Mouse (Mus musculus) MEL (cell line): ENCODE results near the gene Caly. TPM values are rescaled to one million over a fixed set of nuclear protein-coding genes. Genes with fewer than 3 reads are reported as not detected.
A peak's percentile ranks its signal among the peaks of the same experiment; 100 is the strongest.

Source experiments
- DNase-seq: peaks from one replicate; pipeline ENCODE4 v3.0.0; 2011; ENCODE audit warnings: low read depth, low spot score
- H3K27ac ChIP-seq: 2 replicates; pipeline ENCODE4 v1.5.1; 2012; ENCODE audit warnings: low read depth, mild to moderate bottlenecking, control low read depth, low read length, moderate library complexity; ENCODE audit not compliant: control insufficient read depth
- H3K27me3 ChIP-seq, 2 experiments: fragments of 150-350 bp in 1 of 2; sonication (generic) in 1 of 2; 2 replicates each; pipeline ENCODE4 v1.6.1; 2012; ENCODE audit warnings: low read length in 2 of 2, mild to moderate bottlenecking in 2 of 2, improper control_type of control experiment in 1 of 2, moderate library complexity in 1 of 2; ENCODE audit not compliant: insufficient read depth in 2 of 2, control insufficient read depth in 1 of 2
- H3K36me3 ChIP-seq, 2 experiments: 2 replicates each; pipeline ENCODE4 v1.6.1; 2012 to 2014; ENCODE audit warnings: low read length in 2 of 2, improper control_type of control experiment in 1 of 2, inconsistent platforms in 1 of 2, mild to moderate bottlenecking in 1 of 2; ENCODE audit not compliant: insufficient read depth in 2 of 2, control insufficient read depth in 1 of 2
- H3K4me1 ChIP-seq, 2 experiments: fragments of 150-350 bp in 1 of 2; sonication (generic) in 1 of 2; 2 replicates each; pipeline ENCODE4 v1.6.1; 2012; ENCODE audit warnings: low read length in 2 of 2, improper control_type of control experiment in 1 of 2, mild to moderate bottlenecking in 1 of 2; ENCODE audit not compliant: insufficient read depth in 2 of 2, control insufficient read depth in 1 of 2
- H3K4me3 ChIP-seq, 2 experiments: fragments of 150-350 bp in 1 of 2; sonication (generic) in 1 of 2; 2 replicates each; pipeline ENCODE4 v1.5.1; 2012; ENCODE audit warnings: low read depth in 2 of 2, low read length in 2 of 2, mild to moderate bottlenecking in 2 of 2, moderate library complexity in 2 of 2, control low read depth in 1 of 2, improper control_type of control experiment in 1 of 2; ENCODE audit not compliant: control insufficient read depth in 1 of 2, insufficient read depth in 1 of 2
- H3K79me2 ChIP-seq: 2 replicates; pipeline ENCODE4 v1.6.1; 2012; ENCODE audit warnings: mild to moderate bottlenecking, low read length, moderate library complexity; ENCODE audit not compliant: control insufficient read depth, poor library complexity, insufficient read depth
- H3K9ac ChIP-seq: 2 replicates; pipeline ENCODE4 v1.6.1; 2012; ENCODE audit warnings: low read depth, mild to moderate bottlenecking, control low read depth, low read length, moderate library complexity; ENCODE audit not compliant: control insufficient read depth, poor library complexity, severe bottlenecking
- H3K9me3 ChIP-seq: fragments of 150-350 bp; sonication (generic); replicated peaks from 2 replicates; pipeline ENCODE4 v1.6.1; 2012; ENCODE audit warnings: mild to moderate bottlenecking, low read length, improper control_type of control experiment, moderate library complexity; ENCODE audit not compliant: insufficient read depth
- CHD1 ChIP-seq: IDR thresholded peaks from 2 replicates; pipeline ENCODE4 v1.6.1; 2012; ENCODE audit warnings: low read depth, mild to moderate bottlenecking, inconsistent platforms, low read length, improper control_type of control experiment
- CTCF ChIP-seq, 3 experiments: IDR thresholded peaks in 2 of 3; conservative IDR thresholded peaks in 1 of 3; 2 replicates each; pipeline ENCODE4 v1.5.1; 2011 to 2012; ENCODE audit warnings: low read length in 3 of 3, low read depth in 2 of 3, mild to moderate bottlenecking in 2 of 3, improper control_type of control experiment in 1 of 3, inconsistent platforms in 1 of 3, mixed read lengths in 1 of 3, moderate library complexity in 1 of 3; ENCODE audit not compliant: control insufficient read depth in 1 of 3, insufficient read depth in 1 of 3, poor library complexity in 1 of 3, severe bottlenecking in 1 of 3
- E2F4 ChIP-seq: IDR thresholded peaks from 2 replicates; pipeline ENCODE4 v1.6.1; 2011; ENCODE audit warnings: low read depth, low read length, improper control_type of control experiment, borderline replicate concordance
- EP300 ChIP-seq, 2 experiments: IDR thresholded peaks; 2 replicates each; pipeline ENCODE4 v1.6.1; 2011; ENCODE audit warnings: improper control_type of control experiment in 2 of 2, low read length in 2 of 2, low read depth in 1 of 2, mild to moderate bottlenecking in 1 of 2
- HCFC1 ChIP-seq: IDR thresholded peaks from 2 replicates; pipeline ENCODE4 v1.6.1; 2012; ENCODE audit warnings: low read depth, mild to moderate bottlenecking, inconsistent platforms, low read length, improper control_type of control experiment, moderate library complexity
- KAT2A ChIP-seq: conservative IDR thresholded peaks from 2 replicates; pipeline ENCODE4 v1.6.1; 2012; ENCODE audit warnings: low read depth, low read length, improper control_type of control experiment, inconsistent platforms
- MXI1 ChIP-seq: IDR thresholded peaks from 2 replicates; pipeline ENCODE4 v1.6.1; 2011; ENCODE audit warnings: mild to moderate bottlenecking, low read depth, low read length, improper control_type of control experiment
- MYC ChIP-seq: IDR thresholded peaks from 2 replicates; pipeline ENCODE4 v1.6.1; 2011; ENCODE audit warnings: low read depth, mild to moderate bottlenecking, low read length, improper control_type of control experiment, moderate library complexity
- NELFE ChIP-seq: IDR thresholded peaks from 2 replicates; pipeline ENCODE4 v1.6.1; 2011; ENCODE audit warnings: low read depth, low read length, improper control_type of control experiment
- POLR2A ChIP-seq, 2 experiments: IDR thresholded peaks; 2 replicates each; pipeline ENCODE4 v1.6.1; 2011 to 2012; ENCODE audit warnings: low read length in 2 of 2, mild to moderate bottlenecking in 2 of 2, control low read depth in 1 of 2, improper control_type of control experiment in 1 of 2, low read depth in 1 of 2, moderate library complexity in 1 of 2; ENCODE audit not compliant: control insufficient read depth in 1 of 2, insufficient read depth in 1 of 2, poor library complexity in 1 of 2
- POLR2AphosphoS2 ChIP-seq: IDR thresholded peaks from 2 replicates; pipeline ENCODE4 v1.6.1; 2011; ENCODE audit warnings: low read length, improper control_type of control experiment
- RAD21 ChIP-seq: IDR thresholded peaks from 2 replicates; pipeline ENCODE4 v1.6.1; 2011; ENCODE audit warnings: mild to moderate bottlenecking, low read depth, low read length, improper control_type of control experiment
- RCOR1 ChIP-seq: IDR thresholded peaks from 2 replicates; pipeline ENCODE4 v1.6.1; 2012; ENCODE audit warnings: low read depth, mild to moderate bottlenecking, inconsistent platforms, low read length, improper control_type of control experiment
- SIN3A ChIP-seq: IDR thresholded peaks from 2 replicates; pipeline ENCODE4 v1.6.1; 2012; ENCODE audit warnings: low read length, improper control_type of control experiment, inconsistent platforms
- SMC3 ChIP-seq: IDR thresholded peaks from 2 replicates; pipeline ENCODE4 v1.6.1; 2011; ENCODE audit warnings: low read depth, low read length, improper control_type of control experiment
- ZC3H11A ChIP-seq: IDR thresholded peaks from 2 replicates; pipeline ENCODE4 v1.6.1; 2012; ENCODE audit warnings: low read depth, mild to moderate bottlenecking, inconsistent platforms, low read length, improper control_type of control experiment
- ZMIZ1 ChIP-seq: IDR thresholded peaks from 2 replicates; pipeline ENCODE4 v1.6.1; 2012; ENCODE audit warnings: low read depth, mild to moderate bottlenecking, inconsistent platforms, low read length, improper control_type of control experiment, moderate library complexity
- ZNF384 ChIP-seq: IDR thresholded peaks from 2 replicates; pipeline ENCODE4 v1.6.1; 2012; ENCODE audit warnings: low read depth, mild to moderate bottlenecking, inconsistent platforms, low read length, improper control_type of control experiment
- polyA plus RNA-seq, 2 experiments: library from polyadenylated mRNA; stranded (reverse) in 1 of 2; unstranded in 1 of 2; fragments of >175 nt in 1 of 2; fragments of >200 nt in 1 of 2; gene quantifications; 2 replicates each; pipeline versions ENCODE4 v1.2.1 to v1.2.4; 2012; ENCODE audit warnings: low replicate concordance in 2 of 2, low read depth in 1 of 2; ENCODE audit not compliant: insufficient read length in 2 of 2, insufficient read depth in 1 of 2, missing spikeins in 1 of 2
- total RNA-seq: library from RNA; depleted of rRNA; stranded (reverse); fragments of 300-350 nt; gene quantifications from 2 replicates; pipeline ENCODE4 v1.2.3, GENCODE M21; 2012

The Caly gene
- total and polyA plus RNA-seq, 3 experiments, result 0.11 TPM; not detected in 2

DNA sequence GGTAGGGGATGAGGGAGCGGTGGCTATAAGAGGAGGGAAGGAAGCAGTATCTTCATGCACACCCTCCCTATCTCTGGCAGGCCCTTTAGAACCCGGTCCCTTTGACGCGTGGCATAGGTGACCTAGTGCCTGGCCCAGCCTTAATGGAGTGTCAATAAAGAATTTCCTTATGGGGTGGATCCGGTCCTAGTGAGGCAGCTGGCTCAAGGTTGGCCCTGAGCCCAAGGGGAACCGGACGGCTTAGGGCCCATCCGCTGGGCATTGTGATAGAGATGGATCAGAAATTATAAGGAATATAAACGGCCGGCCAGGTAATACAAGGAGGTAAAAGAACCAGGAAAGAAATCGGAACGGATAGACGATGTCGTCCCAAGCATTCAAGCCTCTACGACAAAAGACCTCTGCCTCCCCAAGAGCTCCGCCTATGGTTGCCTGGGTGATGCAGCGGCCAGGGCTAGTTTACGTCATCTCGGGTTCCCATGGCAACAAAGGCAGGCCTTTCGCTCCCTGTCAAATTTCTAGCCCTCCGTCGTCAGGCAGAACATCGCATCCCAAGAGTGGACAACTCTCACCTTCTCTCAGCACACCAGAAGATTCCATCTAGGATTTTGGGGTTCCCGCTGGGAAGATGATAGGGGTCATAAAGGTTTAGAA is 1.7 kb downstream of the Caly start:
- no peaks in the 10 kb centered on the region for H3K9me3 ChIP-seq
- no peak overlapping the region for H3K4me3 ChIP-seq
- TF ChIP-seq ZNF384, result no peak
- no peak for TF ChIP-seq POLR2AphosphoS2
- no peak for TF ChIP-seq EP300 (IDR thresholded peaks at IDR 0.05; ENCODE audit: low read depth in 1 of 2, low read length in 2 of 2)
- no peak for TF ChIP-seq RAD21
- TF ChIP-seq MXI1, result no peak
- TF ChIP-seq RCOR1, result no peak
- TF ChIP-seq CHD1, result no peak
- TF ChIP-seq ZMIZ1, result no peak
- no peak for TF ChIP-seq E2F4
- no peak for TF ChIP-seq POLR2A (IDR thresholded peaks at IDR 0.05; ENCODE audit: control insufficient read depth in 1 of 2, insufficient read depth in 1 of 2, low read depth in 1 of 2, low read length in 2 of 2, poor library complexity in 1 of 2)
- no peak for TF ChIP-seq HCFC1
- no peak for TF ChIP-seq NELFE
- no peaks in the 10 kb centered on the region for H3K27me3 ChIP-seq
- H3K27ac ChIP-seq, result no peak overlapping the region
- peaks cover 0 to 7% of the 10 kb centered on the region in 2 experiments; a peak in 2 of 4 replicates for H3K4me1 ChIP-seq
- H3K9ac ChIP-seq, result no peak overlapping the region
- H3K79me2 ChIP-seq, result no peaks in the 10 kb centered on the region
- H3K36me3 ChIP-seq, result peaks cover 0 to 3% of the 10 kb centered on the region in 2 experiments; a peak in 2 of 4 replicates
- no peak for DNase-seq

DNA sequence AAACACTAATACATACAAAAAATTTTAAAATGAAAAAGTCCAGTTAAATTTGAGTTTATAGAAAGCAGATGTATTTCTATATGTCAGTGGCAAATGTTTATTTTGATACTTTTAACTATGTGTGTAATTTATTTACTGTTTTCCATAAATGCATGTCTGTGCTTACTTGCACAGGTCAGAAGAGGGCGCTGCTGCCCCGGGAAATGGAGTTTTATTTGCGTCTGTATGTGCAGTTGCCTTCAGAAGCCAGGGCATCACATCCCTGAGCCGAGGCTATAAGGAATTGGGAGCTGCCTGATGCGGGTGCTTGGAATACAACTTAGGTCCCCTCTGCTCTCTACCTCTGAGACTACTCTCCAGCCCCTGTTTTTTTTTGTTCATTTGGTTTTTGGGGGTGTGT is 3.6 kb downstream of the Caly start:
- no peaks in the 10 kb centered on the region for H3K27me3 ChIP-seq
- no peaks in the 10 kb centered on the region for H3K9me3 ChIP-seq
- H3K27ac ChIP-seq, result no peak overlapping the region
- H3K4me3 ChIP-seq, result no peak overlapping the region
- peaks cover 0 to 7% of the 10 kb centered on the region in 2 experiments; a peak in 2 of 4 replicates for H3K4me1 ChIP-seq
- TF ChIP-seq RAD21 (peak; percentile 98), MYC (0 out of 2 replicates have a peak, but pooled peaks have one; percentile 36), SMC3 (peak; percentile 94), ZNF384 (peak; percentile 63; the same call in 1 of the 2 replicates), CTCF (IDR thresholded peaks at IDR 0.05 in 2 of 3, conservative IDR thresholded peaks at IDR 0.05 in 1 of 3; ENCODE audit: control insufficient read depth in 1 of 3, insufficient read depth in 1 of 3, low read depth in 2 of 3, low read length in 3 of 3, poor library complexity in 1 of 3, severe bottlenecking in 1 of 3) (peak; percentile 78 to 94 (median 90)), SIN3A (peak; percentile 58; the same call in 1 of the 2 replicates), KAT2A (no peak), ZC3H11A (peak; percentile 94), E2F4 (no peak)
- no peak overlapping the region for H3K9ac ChIP-seq
- H3K79me2 ChIP-seq, result no peaks in the 10 kb centered on the region
- DNase-seq, result peak; percentile 89
- peaks cover 0 to 3% of the 10 kb centered on the region in 2 experiments; a peak in 2 of 4 replicates for H3K36me3 ChIP-seq
